Mouse (Mus musculus) c-Kit-negative CD71-positive TER-119-positive erythroid progenitor cells, embryonic 14.5 days (primary cell): Measurements from ENCODE around the gene Gata3.

ENCODE experiments used
- DNase-seq: peaks from one replicate; pipeline ENCODE4 v3.0.0-alpha.2; 2013; ENCODE audit warnings: low read depth, low spot score

Gene Gata3

DNA sequence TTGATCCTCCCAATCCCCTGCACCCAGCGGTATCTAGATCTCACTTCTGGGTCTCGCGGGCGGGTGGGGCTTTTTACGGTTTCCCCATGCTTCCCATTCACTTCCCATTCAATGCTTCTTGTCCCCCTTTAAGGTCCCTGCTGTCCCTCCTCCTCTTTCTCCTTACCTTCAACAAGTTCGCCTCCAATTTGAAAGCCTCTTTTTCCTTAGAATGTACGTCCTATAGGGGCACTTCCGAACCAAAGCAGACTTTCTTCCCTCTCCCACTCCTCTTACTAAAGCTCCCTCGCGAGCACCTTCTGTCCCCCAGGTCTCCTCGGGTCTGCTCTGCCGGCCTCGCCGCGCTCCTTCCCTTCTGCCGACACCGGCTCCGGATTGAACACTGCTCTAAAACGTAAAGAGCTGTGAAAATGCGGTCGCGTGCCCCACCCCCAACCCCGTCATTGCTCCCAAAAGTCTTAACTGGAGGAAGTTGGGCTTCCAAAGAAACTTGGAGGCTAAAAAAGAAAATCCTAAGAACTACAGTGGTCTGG lies at the start of gene Gata3:
Gata3 (minus strand) TSS at position 384 of the 533 bp plus-strand sequence.
- no peak for DNase-seq

DNA sequence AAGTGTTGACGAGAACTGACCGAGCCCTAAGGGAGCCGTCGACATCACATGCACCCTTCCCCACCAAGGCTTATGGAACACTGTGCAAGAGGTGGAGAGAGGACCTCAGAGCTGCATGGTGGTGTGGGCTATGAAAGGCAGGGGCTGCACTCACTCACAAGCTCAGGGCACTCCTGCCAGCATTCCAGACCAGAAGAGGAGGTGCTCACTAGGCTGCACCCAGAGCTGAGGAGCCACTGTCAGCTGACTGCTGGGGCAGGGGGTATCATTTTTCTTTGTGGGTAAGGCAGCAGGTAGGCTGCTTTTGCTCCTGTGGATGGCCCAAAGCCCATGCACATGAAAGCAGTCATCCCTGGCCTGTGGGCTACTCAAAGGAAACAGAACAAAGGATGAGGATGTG lies 49.4 kb upstream of the Gata3 start:
- no peak for DNase-seq

DNA sequence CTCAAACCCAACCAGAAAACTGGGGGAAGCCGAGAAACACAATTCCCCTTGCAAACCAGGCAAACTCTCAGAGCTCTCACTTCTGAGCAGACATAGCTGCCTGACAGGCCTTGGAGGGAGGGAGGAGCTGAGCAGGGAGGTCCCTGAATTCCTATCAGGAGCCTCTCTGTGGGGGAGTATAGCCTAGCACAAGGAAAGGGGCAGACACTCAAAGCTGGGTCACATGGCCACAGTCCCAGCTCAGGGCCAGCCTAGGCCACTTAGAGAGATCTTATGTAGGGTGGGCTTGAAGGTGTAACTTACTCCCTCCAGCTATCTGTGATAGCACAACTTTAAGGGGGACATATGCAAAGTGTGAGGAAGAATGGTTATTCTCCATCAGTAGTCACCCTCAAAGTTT lies 46.1 kb upstream of the Gata3 start:
- DNase-seq: no peak

DNA sequence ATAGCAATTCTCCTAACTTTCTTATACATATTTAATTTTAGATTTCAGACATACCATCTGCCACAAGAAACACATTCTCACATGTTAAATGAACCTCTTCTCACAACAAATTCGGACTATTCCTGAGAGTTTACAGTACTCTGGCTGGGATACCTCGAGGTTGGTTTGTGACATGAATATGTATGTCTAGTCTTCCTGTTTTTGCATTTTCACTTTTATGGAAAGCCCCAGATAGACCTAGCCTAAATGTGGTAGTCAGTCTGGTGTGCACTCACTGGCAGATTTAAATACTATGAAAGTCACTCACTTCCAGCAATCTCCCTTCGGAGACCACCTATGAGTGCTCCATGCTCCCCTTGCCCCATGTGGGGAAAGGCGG lies 37.1 kb upstream of the Gata3 start:
- DNase-seq: no peak

DNA sequence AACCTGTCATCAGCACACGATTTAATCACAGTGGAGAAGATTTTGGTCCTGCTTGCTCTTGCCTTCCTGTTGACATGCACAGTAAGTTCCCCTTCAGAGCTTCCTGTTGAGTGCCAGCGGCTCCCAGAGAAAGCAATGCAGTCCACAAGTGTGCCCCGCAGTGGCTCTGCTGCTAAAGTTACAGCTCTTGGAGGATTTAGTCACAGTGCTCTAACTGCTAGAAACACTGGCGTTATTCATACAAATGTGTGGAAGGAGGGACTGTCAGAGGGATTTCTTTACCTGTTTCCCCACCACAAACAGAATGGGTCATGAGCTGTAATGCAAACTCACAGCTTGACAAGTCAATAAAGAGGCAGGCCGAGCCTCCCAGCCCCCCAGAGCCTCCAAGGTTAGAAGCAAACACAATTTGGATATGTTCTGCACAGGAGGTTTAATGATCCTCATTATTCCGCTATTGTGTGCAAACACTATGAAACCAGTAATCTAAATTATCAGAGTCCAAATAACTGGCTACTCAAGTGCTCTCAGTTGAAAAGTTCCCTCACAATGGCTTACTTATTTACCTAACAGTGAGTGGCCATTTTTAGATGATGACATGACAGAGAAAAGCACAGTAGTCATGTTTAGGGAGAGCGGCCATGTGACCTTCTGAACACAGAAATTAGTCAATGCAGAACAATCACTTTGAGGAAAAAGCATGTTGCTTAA lies 36.5 kb upstream of the Gata3 start:
- no peak for DNase-seq

DNA sequence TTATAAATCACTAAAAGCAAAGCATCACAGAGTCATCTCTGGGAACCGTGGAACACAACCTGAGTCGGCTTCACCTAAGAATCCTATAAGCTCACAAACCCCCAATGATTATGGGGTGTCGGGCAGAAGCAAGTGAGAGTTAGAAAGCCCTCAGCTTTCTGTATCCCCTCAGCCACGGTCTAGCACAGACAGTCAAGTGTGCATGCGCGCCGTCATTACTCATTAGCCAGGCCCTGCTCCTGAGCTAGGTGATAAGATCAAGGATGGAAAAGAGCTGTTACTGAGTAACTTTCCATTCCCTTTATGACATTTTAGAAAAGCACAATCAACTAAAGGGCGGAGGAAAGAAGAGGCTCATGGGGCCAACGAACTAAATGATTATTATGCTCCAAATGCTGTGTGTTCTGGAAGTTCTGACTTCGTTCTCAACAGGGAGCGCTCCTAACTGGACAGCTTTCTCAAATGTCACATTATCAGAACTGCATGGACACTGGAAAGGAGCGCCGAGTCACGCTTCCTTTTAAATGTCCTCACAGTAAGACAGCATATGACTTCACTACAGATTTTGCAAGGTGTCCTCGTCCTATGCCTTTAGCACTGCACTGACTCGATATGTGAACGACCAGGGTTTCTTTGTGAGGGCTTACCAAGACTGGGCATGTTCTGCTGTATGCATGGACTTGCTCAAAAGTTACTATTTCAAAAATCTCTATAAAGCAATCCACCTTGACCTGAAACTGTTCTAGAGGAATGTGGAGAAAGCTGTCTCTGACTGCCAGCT lies 29.0 kb upstream of the Gata3 start:
- DNase-seq: no peak

DNA sequence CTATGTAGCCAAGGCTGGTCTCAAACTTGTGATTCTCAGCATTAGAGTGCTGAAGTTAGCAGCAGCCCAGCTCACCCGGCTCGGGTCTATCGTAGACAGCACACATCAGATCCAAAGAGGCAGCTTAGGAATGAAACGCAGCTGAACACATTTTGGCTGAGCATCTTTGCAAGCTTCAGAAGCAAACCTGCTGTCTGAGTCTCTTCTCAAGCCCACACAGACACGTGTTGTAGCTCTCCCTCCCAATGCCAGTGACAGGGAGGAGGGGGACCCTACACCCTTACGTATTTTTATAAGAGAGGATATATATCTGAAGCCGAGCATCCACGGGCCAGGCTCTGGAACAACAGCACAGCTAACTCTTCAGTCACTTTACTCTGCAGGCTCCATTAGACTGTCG lies 27.8 kb upstream of the Gata3 start:
- DNase-seq: no peak

DNA sequence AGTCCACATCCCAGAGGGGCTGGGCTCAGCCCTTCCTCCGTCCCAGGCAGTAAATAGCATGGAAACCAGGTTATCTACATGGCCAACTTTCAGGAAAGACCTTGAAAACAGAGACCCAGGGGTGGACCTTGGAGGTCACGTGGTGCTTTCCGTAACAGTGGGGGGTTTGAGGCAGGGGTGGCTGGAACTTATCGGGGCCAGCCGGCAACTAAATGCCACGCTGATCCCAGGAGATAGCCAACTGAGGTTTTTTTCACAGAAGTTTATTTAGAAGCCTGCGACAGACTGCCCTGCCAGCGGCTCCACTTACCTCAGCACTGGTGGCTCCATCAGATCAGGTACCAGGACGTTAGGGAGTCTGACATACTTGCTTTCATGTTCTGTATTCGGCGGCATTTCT lies 16.2 kb upstream of the Gata3 start:
- DNase-seq: no peak

DNA sequence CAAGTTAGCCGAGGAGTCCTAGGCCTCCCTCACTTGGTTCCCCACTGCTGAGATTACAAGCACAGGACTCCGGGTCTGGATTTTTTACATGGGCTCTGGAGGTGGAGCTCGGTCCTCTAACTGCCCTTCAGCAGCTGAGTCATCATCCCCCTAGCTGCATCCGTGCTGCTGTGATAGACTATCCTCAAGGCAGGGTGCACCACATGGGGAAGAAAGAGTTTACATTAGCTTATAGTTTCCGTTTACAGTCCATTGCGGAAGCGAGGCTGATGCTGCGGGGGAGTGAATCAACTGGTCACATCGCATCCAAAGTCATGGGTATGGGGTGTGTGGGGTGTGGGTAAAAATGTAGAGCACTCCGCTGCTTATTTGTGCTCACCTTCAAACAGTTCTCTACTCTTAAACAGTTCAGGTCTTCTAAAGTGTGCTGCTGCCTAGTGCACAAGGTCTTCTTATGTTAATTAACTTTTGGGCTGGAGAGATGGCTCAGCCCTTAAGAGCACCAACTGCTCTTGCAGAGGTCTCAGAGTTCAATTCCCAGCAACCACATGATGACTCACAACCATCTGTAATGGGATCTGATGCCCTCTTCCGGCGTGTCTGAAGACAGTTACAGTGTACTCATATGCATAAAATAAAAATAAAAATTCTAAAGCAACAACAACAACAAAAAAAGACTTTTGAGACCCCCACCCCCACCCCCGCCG lies 14.2 kb upstream of the Gata3 start:
- no peak for DNase-seq

DNA sequence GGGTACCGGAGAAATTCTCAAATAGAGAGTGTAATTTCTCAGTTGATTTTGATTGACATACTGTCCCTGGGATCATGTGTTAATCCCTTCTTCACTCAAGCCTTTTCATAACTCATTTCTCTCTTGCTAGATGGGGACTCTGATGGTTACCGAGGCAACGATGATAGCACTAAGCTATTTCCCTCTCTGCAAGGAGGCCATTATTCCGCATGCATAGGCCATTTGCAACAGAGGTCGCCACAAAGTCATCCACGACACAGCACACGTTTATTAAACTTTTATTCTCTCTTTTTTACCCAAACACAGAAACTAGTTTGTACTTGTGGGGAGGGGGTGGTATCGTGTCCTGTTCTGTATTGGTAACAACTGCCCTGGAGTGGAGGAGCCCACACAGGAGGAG lies 8.0 kb upstream of the Gata3 start:
- DNase-seq: no peak

DNA sequence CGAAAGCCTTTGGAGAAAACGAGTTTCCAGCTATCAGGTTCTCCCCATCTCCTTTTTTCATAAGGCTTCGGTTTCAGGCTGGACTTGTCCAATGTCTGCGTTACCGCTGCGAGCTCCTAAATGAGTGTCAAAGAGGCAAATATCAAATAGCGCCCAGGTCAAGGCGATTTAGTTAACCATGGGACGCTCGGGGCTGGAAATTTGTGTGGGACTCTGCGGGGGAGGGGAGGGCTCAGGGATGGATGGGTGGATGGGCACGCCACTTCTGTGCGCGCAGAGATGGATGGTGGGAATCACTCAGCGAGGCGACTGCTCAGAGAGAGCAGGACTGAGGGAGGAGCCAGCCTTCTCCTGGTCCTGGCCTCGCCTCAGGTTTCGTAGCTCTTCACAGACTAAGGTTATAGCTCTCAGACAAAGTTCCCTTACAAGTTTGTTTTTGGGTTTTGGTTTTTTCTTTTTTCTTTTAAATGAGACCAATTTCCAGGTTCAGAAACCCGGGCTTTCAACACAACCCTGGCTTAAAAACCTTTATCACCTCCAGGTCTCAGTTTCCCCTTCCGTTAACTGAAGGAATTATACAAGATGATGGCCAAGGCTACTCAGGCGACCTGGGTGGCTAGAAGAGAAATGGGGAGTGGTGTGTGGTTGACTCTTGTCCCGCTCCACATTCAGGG lies 6.4 kb upstream of the Gata3 start:
- no peak for DNase-seq

DNA sequence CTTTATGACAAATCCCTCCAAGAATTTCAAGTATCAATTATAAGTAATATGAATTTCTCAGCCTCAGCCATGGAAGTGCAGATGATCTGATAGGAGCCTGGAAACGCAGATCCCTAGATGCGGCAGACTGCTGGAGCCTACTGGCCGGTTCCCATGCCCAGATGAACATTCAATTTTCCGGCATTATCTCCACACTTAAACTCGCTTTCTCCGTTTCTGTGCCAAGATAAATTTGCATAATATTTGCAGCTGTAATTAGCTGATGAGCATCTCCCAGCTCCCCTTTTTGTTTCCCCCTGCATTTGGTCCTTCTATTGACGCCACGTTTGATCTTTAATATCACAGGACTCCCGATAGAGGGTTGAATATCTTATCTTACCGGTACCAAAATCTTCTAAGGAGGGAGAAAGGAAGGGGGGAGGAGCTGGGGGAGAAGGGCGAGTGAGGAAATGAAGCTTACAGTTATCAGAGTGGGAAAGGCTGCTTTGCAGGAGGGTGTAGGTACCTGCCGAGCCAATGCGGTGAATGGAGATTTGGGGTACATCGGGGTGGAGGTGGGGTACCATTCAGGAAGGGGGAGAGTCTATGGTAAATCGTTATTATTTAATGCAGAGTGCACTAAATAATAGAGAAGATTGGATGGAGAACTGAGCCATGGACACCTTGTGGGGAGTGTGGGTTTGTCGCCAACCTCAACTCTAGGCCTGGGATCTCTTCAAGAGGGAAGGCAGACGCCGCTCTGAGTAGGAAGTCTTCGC lies 5.2 kb upstream of the Gata3 start:
- DNase-seq: no peak

DNA sequence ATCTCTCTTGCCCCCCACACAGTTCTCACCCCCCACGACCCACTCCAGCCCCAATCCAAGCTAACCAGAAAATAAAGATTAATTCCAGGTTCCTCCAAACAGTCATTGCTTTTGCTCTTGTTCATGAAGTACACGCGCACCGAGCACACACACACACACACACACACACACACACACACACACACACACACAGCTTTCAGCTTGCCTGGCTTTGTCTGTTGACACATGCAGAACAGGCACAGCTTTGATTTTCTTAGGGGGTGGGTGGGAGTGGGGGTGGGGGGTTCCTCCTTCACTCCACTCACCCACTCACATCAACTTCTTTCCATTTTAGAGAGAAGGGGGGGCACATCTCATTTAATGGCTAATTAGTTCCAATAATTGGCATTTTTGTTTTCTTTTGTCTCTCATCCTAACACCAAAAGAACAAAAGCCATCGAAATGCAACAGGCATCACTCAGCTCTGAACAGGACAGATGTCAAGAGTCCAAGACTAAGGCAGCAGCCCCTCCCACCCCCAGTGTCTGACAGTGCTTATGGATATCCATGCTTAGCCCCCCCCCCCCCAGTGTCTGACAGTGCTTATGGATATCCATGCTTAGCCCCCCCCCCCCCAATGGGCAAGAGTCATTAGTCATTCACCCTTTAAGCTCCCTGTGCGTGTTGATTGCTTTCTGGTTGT lies 3.6 kb upstream of the Gata3 start:
- DNase-seq: no peak

DNA sequence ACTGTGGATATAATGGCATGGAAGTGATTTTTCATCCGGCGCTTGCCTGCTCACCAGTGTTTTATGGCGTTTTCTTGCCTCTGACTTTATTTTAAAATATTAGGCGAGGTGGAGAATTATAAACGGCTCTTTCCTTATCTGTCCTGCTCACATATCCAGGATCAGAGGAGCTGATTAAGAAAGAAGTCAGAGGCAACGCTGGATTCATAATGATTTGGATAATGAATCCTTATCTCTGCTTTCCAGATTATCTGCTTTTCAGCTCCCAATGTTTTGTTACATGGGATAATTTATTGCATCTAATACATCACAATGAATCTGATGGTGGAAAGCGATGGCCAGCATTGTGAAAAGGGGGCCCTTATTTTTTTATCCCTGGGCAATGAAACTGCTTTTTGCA lies 2.7 kb upstream of the Gata3 start:
- DNase-seq: no peak

DNA sequence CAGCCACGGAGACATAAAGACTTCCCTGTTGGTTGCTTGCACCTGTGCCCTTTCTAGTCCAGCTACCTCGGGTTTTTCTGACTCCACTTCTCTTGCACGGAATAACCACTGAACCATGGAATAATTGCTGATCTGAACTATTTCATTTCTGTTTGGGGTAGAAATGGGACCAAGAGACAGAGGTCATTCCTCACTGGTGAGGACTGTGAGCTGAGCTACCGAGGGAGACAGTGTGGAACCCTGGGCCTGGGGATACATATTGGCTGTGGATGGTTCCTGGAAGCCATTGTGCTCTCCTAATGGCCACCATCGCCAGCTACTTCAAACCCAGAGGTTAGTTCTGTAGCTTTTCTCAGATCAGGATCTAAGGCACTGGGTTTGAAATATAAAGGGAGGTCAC lies 1.1 kb upstream of the Gata3 start:
- DNase-seq: no peak

DNA sequence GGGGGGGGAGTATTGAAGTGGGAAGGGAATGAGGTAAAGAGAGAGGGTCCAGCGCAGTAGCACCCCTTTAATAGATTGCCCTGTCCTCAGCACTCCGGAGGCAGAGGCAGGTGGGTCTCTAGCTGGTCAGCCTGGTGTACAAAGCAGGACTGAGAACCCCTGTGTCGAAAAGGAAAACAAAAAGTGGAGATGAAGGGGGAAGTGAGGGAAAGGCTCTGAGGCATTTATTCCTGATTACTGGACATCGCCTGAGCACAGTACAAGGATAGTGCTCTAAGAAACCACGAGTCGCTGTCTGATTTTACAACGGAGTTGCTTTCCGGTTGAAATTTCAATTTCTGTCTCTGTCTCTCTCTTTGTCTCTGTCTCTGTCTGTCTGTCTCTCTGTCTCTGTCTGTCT lies 417 bp upstream of the Gata3 start:
- DNase-seq: no peak

DNA sequence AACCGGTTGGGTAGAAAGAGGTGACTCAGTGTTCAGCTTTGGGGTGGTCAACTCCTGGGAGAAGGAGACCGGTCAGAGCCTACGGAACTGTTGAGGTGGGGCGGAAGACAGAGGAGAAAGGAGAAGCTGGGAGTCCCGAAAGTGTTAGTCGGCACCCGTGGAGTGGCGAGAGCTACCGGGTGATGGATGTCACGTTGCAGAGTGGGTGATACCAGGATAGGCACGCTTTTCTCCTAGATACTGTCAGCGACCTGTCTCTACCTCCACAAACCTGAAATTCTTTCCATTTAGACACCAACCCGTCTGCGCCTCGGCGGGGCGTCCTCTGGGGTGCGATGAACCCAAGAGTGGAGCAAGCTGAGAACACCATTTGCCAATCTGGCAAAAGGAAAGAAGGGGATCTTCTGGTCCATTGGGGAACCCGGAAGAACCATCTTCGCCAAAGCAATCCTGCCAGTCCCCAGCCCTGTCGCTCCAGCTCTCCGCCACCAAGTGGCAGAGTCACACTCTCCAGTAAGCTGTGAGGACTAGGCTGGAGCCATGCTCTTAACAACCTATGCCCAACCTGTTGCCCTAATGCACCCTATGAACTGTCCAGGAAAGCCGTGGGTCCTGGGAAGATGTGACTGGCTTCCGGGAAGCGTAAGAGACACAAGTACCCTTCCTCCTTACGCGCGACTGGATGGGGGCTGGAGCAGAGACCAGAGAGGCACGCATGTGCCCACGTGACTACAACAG lies 752 bp downstream of the Gata3 start, which contains the start of gene 9230102O04Rik:
9230102O04Rik (minus strand) TSS at position 628 of the 738 bp plus-strand sequence.
- DNase-seq: no peak

DNA sequence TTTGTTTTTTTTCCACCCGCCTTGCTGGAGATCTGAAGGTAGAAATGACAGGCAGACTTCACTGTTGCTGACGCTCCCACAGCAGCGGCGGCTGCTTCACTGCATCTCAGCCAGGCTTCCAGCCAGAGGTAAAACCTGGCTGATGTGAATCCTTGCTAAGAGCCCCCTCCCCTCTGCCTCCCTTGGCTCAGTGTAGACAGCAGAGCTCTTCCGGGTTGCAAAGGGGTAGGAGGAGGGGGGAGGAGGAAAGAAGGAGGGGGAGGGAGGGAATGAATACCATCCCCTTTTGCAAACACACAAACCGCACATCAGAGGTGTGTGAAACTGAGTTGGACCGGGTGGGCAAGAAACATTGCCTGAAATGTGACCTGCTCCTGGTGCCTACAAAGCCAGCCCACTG lies 2.2 kb downstream of the Gata3 start:
- no peak for DNase-seq

DNA sequence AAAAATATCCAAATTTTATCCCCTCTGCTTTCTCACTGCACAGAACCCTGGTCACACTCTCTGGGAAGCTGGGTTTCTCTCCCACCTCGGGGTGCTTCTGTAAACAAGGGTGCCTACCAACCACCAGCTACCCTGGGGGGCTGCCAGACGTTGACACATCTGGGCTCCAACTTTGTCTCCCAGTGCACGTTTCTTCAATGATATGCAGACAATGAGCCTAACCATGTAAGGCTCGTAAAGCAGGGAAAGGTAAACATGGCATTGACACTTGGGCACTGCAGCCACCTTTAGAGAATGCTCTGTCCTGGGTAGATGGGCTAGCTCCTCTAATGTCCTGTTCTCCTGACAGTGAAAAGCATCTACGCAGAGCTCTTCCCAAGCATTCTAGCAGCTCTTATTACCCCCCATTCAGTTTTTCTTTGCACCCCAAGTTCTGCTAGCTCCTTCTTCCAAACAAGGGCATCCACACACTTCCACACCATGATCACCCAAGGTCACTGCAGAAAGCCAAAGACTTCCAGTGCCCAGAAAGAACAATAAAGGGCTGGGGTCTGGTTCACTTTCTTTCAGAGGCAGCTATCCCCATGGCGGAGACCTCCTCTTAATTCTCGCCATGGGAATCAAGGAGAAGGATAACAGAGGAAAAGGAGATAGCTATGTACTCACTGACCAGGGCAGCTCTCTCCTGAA lies 2.8 kb downstream of the Gata3 start:
- DNase-seq: no peak
